Mouse (Mus musculus) intestine, postnatal 0 days (tissue): ENCODE measurements around the gene Lce3c. TPM values are rescaled to one million over a fixed set of nuclear protein-coding genes. Genes with fewer than 3 reads are reported as not detected.

Source experiments
- ATAC-seq: fragments of 200-750 bp; cut with Nextera tagmentation; 2 replicates; pipeline ENCODE4 v1.8.0; 2017; ENCODE audit warnings: mild to moderate bottlenecking, moderate TSS enrichment, moderate library complexity
- H3K27ac ChIP-seq: fragments of 300-500 bp; sonication (generic); 2 replicates; pipeline ENCODE4 v1.5.1; 2014; ENCODE audit warnings: mild to moderate bottlenecking, low read depth, low read length, moderate library complexity
- H3K27me3 ChIP-seq: fragments of 300-500 bp; sonication (generic); replicated peaks from 2 replicates; pipeline ENCODE4 v1.6.1; 2014; ENCODE audit warnings: low read length, mixed read lengths; ENCODE audit not compliant: control insufficient read depth, insufficient read depth
- H3K36me3 ChIP-seq: fragments of 300-500 bp; sonication (generic); 2 replicates; pipeline ENCODE4 v1.6.1; 2014; ENCODE audit warnings: mild to moderate bottlenecking, moderate library complexity; ENCODE audit not compliant: control insufficient read depth, insufficient read depth
- H3K4me1 ChIP-seq: fragments of 300-500 bp; sonication (generic); replicated peaks from 2 replicates; pipeline ENCODE4 v1.6.1; 2014; ENCODE audit warnings: antibody characterized with exemption, low read length, mixed read lengths; ENCODE audit not compliant: control insufficient read depth, insufficient read depth
- H3K4me2 ChIP-seq: fragments of 300-500 bp; sonication (generic); replicated peaks from 2 replicates; pipeline ENCODE4 v1.6.1; 2014; ENCODE audit warnings: low read depth, mild to moderate bottlenecking, moderate library complexity
- H3K4me3 ChIP-seq: fragments of 300-500 bp; sonication (generic); 2 replicates; pipeline ENCODE4 v1.5.1; 2014; ENCODE audit warnings: low read depth, low read length
- H3K9ac ChIP-seq: fragments of 300-500 bp; sonication (generic); 2 replicates; pipeline ENCODE4 v1.6.1; 2014; ENCODE audit warnings: mild to moderate bottlenecking, low read depth, low read length
- H3K9me3 ChIP-seq: fragments of 300-500 bp; sonication (generic); 2 replicates; pipeline ENCODE4 v1.6.1; 2016; ENCODE audit warnings: mixed run types; ENCODE audit not compliant: control insufficient read depth
- CTCF ChIP-seq: sonication (generic); IDR thresholded peaks from 2 replicates; pipeline ENCODE4 v1.5.1; 2016; ENCODE audit warnings: low read depth, mild to moderate bottlenecking, control low read depth, antibody characterized with exemption, moderate library complexity
- WGBS: fragments of 180-500 bp; shearing (Covaris S2); extraction: QIAGEN DNeasy Blood & Tissue Kit; methylation state at CpG from one replicate; pipeline ENCODE4 v1.1.7; 2014; 5-methylcytosine and 5-hydroxymethylcytosine counted together
- polyA plus RNA-seq: library from polyadenylated mRNA; unstranded; fragments of >200 nt; fragmentation: Nextera tagmentation; extraction: Ambion mirVana; gene quantifications from 2 replicates; pipeline ENCODE4 v1.2.1, GENCODE M21; 2015

Lce3c gene
- not detected in 2 replicates for polyA plus RNA-seq

DNA sequence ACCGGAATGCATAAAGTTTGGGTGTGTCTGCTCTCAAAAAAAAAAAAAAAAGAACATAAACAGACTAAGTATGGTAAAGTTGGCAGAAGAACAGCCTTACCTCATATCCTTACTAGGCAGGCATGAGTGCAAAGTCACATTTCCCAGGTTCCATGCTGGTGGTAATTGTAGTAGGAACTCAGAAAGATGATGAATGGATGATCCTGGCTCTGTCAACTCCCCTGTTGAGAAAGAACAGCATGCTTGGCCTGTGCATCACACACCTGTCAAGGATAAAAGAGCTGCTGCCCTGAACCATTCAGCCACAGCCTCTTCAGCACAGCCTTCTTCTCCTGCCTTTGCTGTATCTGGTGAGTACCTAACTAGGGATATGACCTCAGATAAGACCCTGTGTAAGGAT, at the start of gene Lce3c:
Gene Lce3c, plus strand, starts transcription at position 301 of the 400 bp plus-strand sequence.
- H3K27me3 ChIP-seq, result no peaks in the 10 kb centered on the region
- H3K4me3 ChIP-seq, result no peak within 1 kb of the TSS
- ATAC-seq, result no peak
- H3K36me3 ChIP-seq, result no peaks in the 10 kb centered on the region
- TF ChIP-seq CTCF, result no peak
- H3K9ac ChIP-seq, result no peak within 1 kb of the TSS
- H3K4me1 ChIP-seq, result no peaks in the 10 kb centered on the region
- H3K9me3 ChIP-seq, result no peaks in the 10 kb centered on the region
- H3K27ac ChIP-seq, result no peak within 1 kb of the TSS
- no peak within 1 kb of the TSS for H3K4me2 ChIP-seq
- WGBS, result 55% methylated on average over 1 of the region's 1 CpGs

DNA sequence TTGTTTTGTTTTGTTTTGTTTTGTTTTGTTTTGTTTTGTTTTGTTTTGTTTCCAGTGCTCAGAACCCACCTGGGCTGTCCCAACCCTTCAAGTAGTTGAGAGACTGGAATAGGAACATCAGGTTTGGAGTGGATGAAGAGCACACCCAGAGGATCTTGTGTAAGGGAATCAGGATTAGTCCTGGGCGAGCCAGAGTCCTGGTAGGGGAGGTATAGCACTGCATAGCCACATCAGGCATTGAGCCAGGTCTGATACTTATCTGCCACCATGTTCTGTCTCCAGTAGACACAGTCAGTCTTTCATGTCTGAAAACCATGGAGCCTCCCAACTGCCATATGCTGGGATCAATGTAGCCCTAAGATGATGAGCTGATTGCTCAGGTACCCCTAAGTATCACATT, 49.8 kb upstream of the Lce3c start:
- H3K9ac ChIP-seq, result no peak overlapping the region
- H3K4me1 ChIP-seq, result no peaks in the 10 kb centered on the region
- H3K36me3 ChIP-seq, result no peaks in the 10 kb centered on the region
- ATAC-seq, result no peak
- H3K9me3 ChIP-seq, result no peaks in the 10 kb centered on the region
- WGBS, result 52% methylated on average over 1 of the region's 1 CpGs
- H3K27ac ChIP-seq, result no peak overlapping the region
- no peaks in the 10 kb centered on the region for H3K27me3 ChIP-seq
- H3K4me2 ChIP-seq, result no peak overlapping the region
- H3K4me3 ChIP-seq, result no peak overlapping the region
- no peak for TF ChIP-seq CTCF

DNA sequence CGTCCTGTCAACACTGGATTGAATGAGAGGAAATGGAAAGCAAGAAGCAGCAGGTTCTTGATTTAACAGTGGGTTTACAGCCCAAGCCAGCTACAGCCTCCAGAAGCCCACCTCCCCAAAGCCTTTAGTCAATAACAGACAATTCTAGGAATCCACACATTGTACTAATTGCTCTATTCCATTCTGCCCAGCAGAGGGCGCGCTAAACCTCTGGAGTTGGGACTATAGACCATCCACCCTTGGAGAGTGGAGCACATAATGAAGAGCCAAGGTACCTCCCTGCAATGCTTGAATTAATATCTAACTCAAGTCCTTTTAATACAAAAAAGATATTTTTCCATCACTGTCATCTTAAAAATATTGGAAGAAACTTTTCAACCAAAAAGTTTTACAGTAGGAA, 41.3 kb upstream of the Lce3c start:
- H3K27ac ChIP-seq, result no peak overlapping the region
- H3K9ac ChIP-seq, result no peak overlapping the region
- H3K4me1 ChIP-seq, result no peaks in the 10 kb centered on the region
- WGBS, result 18% methylated on average over 3 of the region's 3 CpGs
- no peaks in the 10 kb centered on the region for H3K27me3 ChIP-seq
- no peak for ATAC-seq
- H3K36me3 ChIP-seq, result no peaks in the 10 kb centered on the region
- no peaks in the 10 kb centered on the region for H3K9me3 ChIP-seq
- H3K4me3 ChIP-seq, result no peak overlapping the region
- H3K4me2 ChIP-seq, result no peak overlapping the region
- peak; percentile 72 for TF ChIP-seq CTCF

DNA sequence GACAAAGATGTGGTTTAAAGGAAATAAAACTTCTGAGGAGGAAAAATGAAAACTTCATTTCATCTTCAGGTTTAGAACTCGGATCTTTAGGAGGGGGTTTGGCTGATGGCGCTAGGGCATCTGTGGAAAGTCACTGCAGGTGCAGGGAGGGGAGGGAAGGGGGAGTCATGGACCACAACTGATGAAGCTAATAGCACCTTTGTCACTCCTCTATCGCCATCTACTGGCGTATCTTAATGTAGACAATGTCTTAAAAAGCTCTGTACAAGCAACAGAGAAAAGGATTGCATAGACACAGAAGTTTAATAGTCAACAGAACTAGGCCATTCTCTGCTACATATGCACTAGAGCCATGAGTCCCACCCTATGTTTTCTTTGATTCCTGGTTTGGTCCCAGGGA, 40.6 kb upstream of the Lce3c start:
- no peaks in the 10 kb centered on the region for H3K4me1 ChIP-seq
- no peak for ATAC-seq
- no peak overlapping the region for H3K9ac ChIP-seq
- no peak overlapping the region for H3K4me2 ChIP-seq
- no peak overlapping the region for H3K27ac ChIP-seq
- H3K4me3 ChIP-seq, result no peak overlapping the region
- H3K27me3 ChIP-seq, result no peaks in the 10 kb centered on the region
- no peaks in the 10 kb centered on the region for H3K9me3 ChIP-seq
- 21% methylated on average over 4 of the region's 4 CpGs for WGBS
- H3K36me3 ChIP-seq, result no peaks in the 10 kb centered on the region
- peak; percentile 58 for TF ChIP-seq CTCF

DNA sequence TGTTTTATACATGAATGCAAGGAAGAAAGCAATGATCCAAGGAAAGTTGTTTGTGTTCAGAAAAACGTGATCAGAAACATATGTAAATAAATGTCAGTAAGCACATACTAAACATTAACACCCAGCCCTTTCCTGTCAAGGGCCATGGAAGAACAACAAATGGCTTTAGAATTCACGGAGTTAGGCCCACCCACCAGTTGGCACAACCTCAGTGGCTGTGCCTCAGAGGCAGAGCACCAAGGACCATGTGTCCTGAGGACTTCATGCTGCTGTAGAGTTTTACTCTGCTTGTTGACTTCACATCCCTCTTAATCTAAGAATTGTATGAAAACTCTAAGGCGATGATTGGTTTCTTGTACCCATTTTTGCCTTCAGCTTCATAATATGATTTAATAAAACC, 39.1 kb upstream of the Lce3c start:
- WGBS, result 50% methylated on average over 3 of the region's 3 CpGs

DNA sequence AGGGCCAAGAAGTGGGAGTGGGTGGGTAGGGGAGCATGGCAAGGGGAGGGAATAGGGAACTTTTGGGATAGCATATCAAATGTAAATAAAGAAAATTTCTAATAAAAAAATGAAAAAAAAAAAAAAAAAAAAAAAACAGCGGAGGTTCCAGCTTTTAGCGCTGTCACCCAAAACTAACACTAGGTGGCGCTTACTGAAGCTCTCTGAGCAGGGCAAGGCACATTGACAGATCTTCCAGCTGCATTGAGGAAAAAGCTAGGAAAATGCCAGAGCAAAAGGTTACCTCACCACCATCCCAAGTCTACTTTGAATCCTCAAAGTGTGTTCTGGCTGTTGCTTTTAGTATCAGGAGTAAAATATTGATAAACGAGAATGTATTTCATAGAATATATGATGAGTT, 36.7 kb upstream of the Lce3c start:
- no peak for ATAC-seq
- Histone ChIP-seq H3K27me3 (no peaks in the 10 kb centered on the region), H3K4me3 (no peak overlapping the region), H3K4me1 (no peaks in the 10 kb centered on the region), H3K27ac (no peak overlapping the region), H3K9me3 (no peaks in the 10 kb centered on the region), H3K9ac (no peak overlapping the region), H3K36me3 (no peaks in the 10 kb centered on the region), H3K4me2 (no peak overlapping the region)
- peak; percentile 75 for TF ChIP-seq CTCF
- WGBS, result 33% methylated on average over 4 of the region's 4 CpGs

More for the DNA sequence above, 39.1 kb upstream of the Lce3c start:
- no peaks in the 10 kb centered on the region for H3K4me1 ChIP-seq
- H3K9ac ChIP-seq, result no peak overlapping the region
- H3K4me2 ChIP-seq, result no peak overlapping the region
- H3K27me3 ChIP-seq, result no peaks in the 10 kb centered on the region
- no peak overlapping the region for H3K27ac ChIP-seq
- H3K9me3 ChIP-seq, result no peaks in the 10 kb centered on the region
- H3K4me3 ChIP-seq, result no peak overlapping the region
- no peaks in the 10 kb centered on the region for H3K36me3 ChIP-seq
- no peak for ATAC-seq
- TF ChIP-seq CTCF, result no peak

DNA sequence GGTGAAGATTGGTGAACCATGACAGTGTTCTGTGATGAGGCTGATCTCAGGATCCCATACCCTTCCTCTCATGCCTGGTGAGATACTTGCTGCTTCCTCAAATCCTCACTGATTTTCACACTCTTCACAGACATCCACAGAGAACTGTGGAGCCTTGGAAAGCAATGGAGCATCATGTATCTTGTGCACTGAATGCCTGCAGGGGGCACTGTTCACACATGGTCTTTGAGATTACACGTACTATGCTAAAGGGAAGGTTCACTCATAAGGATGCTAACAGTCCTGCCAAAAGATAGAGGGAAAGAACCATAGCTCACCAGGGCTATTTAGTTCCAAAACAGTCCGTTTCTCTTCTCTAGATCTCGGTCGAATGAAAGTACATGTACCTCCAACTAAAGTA, 23.9 kb upstream of the Lce3c start:
- no peak overlapping the region for H3K4me3 ChIP-seq
- H3K27ac ChIP-seq, result no peak overlapping the region
- H3K9me3 ChIP-seq, result no peaks in the 10 kb centered on the region
- no peak overlapping the region for H3K4me2 ChIP-seq
- H3K27me3 ChIP-seq, result no peaks in the 10 kb centered on the region
- 50% methylated on average over 4 of the region's 4 CpGs for WGBS
- H3K9ac ChIP-seq, result no peak overlapping the region
- no peak for ATAC-seq
- no peaks in the 10 kb centered on the region for H3K36me3 ChIP-seq
- peak; percentile 67 for TF ChIP-seq CTCF
- no peaks in the 10 kb centered on the region for H3K4me1 ChIP-seq
